Mouse (Mus musculus): ENCODE results near the gene Bag2.

The Bag2 gene

GRCm38 (mm10) chr1:33757491-33758041 is at the start of gene Bag2:
TSS of gene Bag2 (minus strand) at chr1:33757795.
- DNase-seq (ENCODE audit: extremely low read depth, low read depth, low spot score): no peak

GRCm38 (mm10) chr1:33803323-33803722 is 45.7 kb upstream of the Bag2 start:
- no peak for DNase-seq (ENCODE audit: extremely low read depth, low read depth, low spot score)

- no peak for DNase-seq (ENCODE audit: extremely low read depth, low read depth, low spot score)
These were observed 42.0 kb upstream of the Bag2 start for GRCm38 (mm10) chr1:33799620-33800019.

GRCm38 (mm10) chr1:33788493-33788892 is 30.9 kb upstream of the Bag2 start:
- DNase-seq (ENCODE audit: extremely low read depth, low read depth, low spot score): no peak

GRCm38 (mm10) chr1:33788072-33788471 is 30.5 kb upstream of the Bag2 start:
- DNase-seq (ENCODE audit: extremely low read depth, low read depth, low spot score): no peak

- no peak for DNase-seq (ENCODE audit: extremely low read depth, low read depth, low spot score)
These were observed 27.0 kb upstream of the Bag2 start for GRCm38 (mm10) chr1:33784561-33784960.

- DNase-seq (ENCODE audit: extremely low read depth, low read depth, low spot score): no peak
These were observed 18.6 kb upstream of the Bag2 start for GRCm38 (mm10) chr1:33776175-33776611.

GRCm38 (mm10) chr1:33772106-33772505 is 14.5 kb upstream of the Bag2 start:
- no peak for DNase-seq (ENCODE audit: extremely low read depth, low read depth, low spot score)

GRCm38 (mm10) chr1:33771621-33772020 is 14.0 kb upstream of the Bag2 start:
- DNase-seq (ENCODE audit: extremely low read depth, low read depth, low spot score): no peak

GRCm38 (mm10) chr1:33768827-33769226 is 11.2 kb upstream of the Bag2 start:
- DNase-seq (ENCODE audit: extremely low read depth, low read depth, low spot score): no peak

GRCm38 (mm10) chr1:33768091-33768787 is 10.6 kb upstream of the Bag2 start:
- no peak for DNase-seq (ENCODE audit: extremely low read depth, low read depth, low spot score)

- no peak for DNase-seq (ENCODE audit: extremely low read depth, low read depth, low spot score)
These were observed 9.2 kb upstream of the Bag2 start for GRCm38 (mm10) chr1:33766520-33767508.

- no peak for DNase-seq (ENCODE audit: extremely low read depth, low read depth, low spot score)
These were observed 8.0 kb upstream of the Bag2 start for GRCm38 (mm10) chr1:33765468-33766080.

- no peak for DNase-seq (ENCODE audit: extremely low read depth, low read depth, low spot score)
These were observed 6.2 kb upstream of the Bag2 start for GRCm38 (mm10) chr1:33763826-33764225.

- no peak for DNase-seq (ENCODE audit: extremely low read depth, low read depth, low spot score)
These were observed 893 bp upstream of the Bag2 start for GRCm38 (mm10) chr1:33758488-33758887.

GRCm38 (mm10) chr1:33757033-33757413 is 572 bp downstream of the Bag2 start:
- DNase-seq (ENCODE audit: extremely low read depth, low read depth, low spot score): no peak

GRCm38 (mm10) chr1:33756258-33757032 is 1.1 kb downstream of the Bag2 start:
- DNase-seq (ENCODE audit: extremely low read depth, low read depth, low spot score): no peak

- no peak for DNase-seq (ENCODE audit: extremely low read depth, low read depth, low spot score)
These were observed 1.8 kb downstream of the Bag2 start for GRCm38 (mm10) chr1:33755799-33756198.

GRCm38 (mm10) chr1:33754965-33755735 is 2.4 kb downstream of the Bag2 start:
- DNase-seq (ENCODE audit: extremely low read depth, low read depth, low spot score): no peak

- DNase-seq (ENCODE audit: extremely low read depth, low read depth, low spot score): no peak
These were observed 3.5 kb downstream of the Bag2 start for GRCm38 (mm10) chr1:33754089-33754488.
